Mouse (Mus musculus): Measurements from ENCODE around the gene Cacna1d. TPM values are rescaled to one million over a fixed set of nuclear protein-coding genes. Genes with fewer than 3 reads are reported as not detected.

Gene Cacna1d
- total and polyA plus RNA-seq, 3 experiments = not detected

DNA sequence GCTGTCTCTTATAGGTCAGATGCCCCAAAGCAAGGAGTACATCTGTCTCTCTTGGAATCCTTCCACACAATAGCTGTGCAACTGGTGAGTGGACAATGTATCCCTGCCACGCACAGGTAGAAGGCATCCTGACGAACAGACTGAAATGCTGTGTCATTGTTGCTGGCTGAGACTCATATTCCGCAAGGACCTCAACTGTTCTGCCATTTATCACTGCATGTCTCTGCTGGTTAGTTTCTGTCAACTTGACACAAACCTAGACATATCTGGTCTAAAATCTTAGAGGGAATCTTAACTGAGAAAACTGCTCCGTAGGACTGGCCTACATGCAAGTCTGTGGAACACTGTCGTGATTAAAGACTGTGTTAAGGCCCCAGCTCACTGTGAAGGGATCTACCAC, 246.5 kb downstream of the Cacna1d start:
- H3K4me3 ChIP-seq (ENCODE audit: control insufficient read depth in 1 of 2, insufficient read depth in 1 of 2, low read depth in 2 of 2, low read length in 2 of 2) = no peak overlapping the region
- no peak overlapping the region for H3K27ac ChIP-seq (ENCODE audit: control insufficient read depth, low read depth, low read length)
- H3K9ac ChIP-seq (ENCODE audit: control insufficient read depth, low read depth, low read length, poor library complexity, severe bottlenecking) = no peak overlapping the region
- H3K79me2 ChIP-seq (ENCODE audit: control insufficient read depth, insufficient read depth, low read length, poor library complexity) = no peaks in the 10 kb centered on the region
- TF ChIP-seq GABPA (IDR thresholded peaks at IDR 0.05; ENCODE audit: low read depth, low read length) = no peak
- TF ChIP-seq TBP (IDR thresholded peaks at IDR 0.05; ENCODE audit: low read depth, low read length) = no peak
- no peak for TF ChIP-seq BHLHE40 (IDR thresholded peaks at IDR 0.05; ENCODE audit: borderline replicate concordance, low read depth, low read length)
- TF ChIP-seq ZMIZ1 (IDR thresholded peaks at IDR 0.05; ENCODE audit: low read depth, low read length) = no peak
- TF ChIP-seq USF2 (IDR thresholded peaks at IDR 0.05; ENCODE audit: borderline replicate concordance in 1 of 2, insufficient read depth in 1 of 2, low read depth in 1 of 2, low read length in 2 of 2) = no peak
- TF ChIP-seq ELF1 (IDR thresholded peaks at IDR 0.05; ENCODE audit: low read depth, low read length) = no peak
- TF ChIP-seq SMC3 (IDR thresholded peaks at IDR 0.05; ENCODE audit: low read depth, low read length) = no peak
- no peak for TF ChIP-seq E2F4 (IDR thresholded peaks at IDR 0.05; ENCODE audit: borderline replicate concordance, low read depth, low read length)
- no peak for TF ChIP-seq RAD21 (IDR thresholded peaks at IDR 0.05; ENCODE audit: low read depth, low read length)
- TF ChIP-seq MAX (IDR thresholded peaks at IDR 0.05; ENCODE audit: low read length) = no peak
- no peak for TF ChIP-seq TCF12 (IDR thresholded peaks at IDR 0.05; ENCODE audit: low read depth, low read length)
- TF ChIP-seq ZNF384 (IDR thresholded peaks at IDR 0.05; ENCODE audit: low read depth, low read length) = no peak
- no peak for TF ChIP-seq NRF1 (IDR thresholded peaks at IDR 0.05; ENCODE audit: insufficient read depth, low read depth, low read length, poor library complexity, severe bottlenecking)
- TF ChIP-seq POLR2AphosphoS5 (IDR thresholded peaks at IDR 0.05; ENCODE audit: borderline replicate concordance, low read depth, low read length) = no peak
- H3K36me3 ChIP-seq (ENCODE audit: control insufficient read depth in 1 of 2, insufficient read depth in 2 of 2, low read length in 2 of 2) = no peaks in the 10 kb centered on the region
- no peaks in the 10 kb centered on the region for H3K4me1 ChIP-seq (ENCODE audit: control insufficient read depth in 1 of 2, insufficient read depth in 2 of 2, low read length in 2 of 2)
- DNase-seq (ENCODE audit: low read depth, low spot score) = no peak
- H3K27me3 ChIP-seq (ENCODE audit: control insufficient read depth in 1 of 2, insufficient read depth in 2 of 2, low read length in 2 of 2) = no peaks in the 10 kb centered on the region; a peak in 1 of 4 replicates
- no peaks in the 10 kb centered on the region for H3K9me3 ChIP-seq (replicated peaks; ENCODE audit: insufficient read depth, low read length)

DNA sequence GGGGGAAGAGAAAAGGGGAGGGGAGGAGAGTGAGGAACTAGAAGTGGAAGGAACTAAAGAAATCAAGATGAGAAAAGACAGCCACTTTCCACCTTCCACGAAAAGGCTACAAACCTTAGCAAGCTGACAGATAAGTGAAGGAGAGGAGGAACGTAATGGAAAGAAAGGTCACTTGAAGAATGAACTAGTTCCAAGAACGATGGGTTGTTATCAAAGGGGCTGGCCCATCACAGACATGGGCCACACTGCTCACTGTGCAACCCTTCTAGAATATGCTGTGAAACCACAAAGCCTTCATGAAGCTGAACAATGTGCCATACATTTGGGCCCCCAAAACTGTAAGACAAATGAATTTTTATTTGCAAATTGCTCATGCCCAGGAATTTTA, 248.4 kb downstream of the Cacna1d start:
- H3K79me2 ChIP-seq (ENCODE audit: control insufficient read depth, insufficient read depth, low read length, poor library complexity) = no peaks in the 10 kb centered on the region
- no peaks in the 10 kb centered on the region for H3K36me3 ChIP-seq (ENCODE audit: control insufficient read depth in 1 of 2, insufficient read depth in 2 of 2, low read length in 2 of 2)
- no peak overlapping the region for H3K4me3 ChIP-seq (ENCODE audit: control insufficient read depth in 1 of 2, insufficient read depth in 1 of 2, low read depth in 2 of 2, low read length in 2 of 2)
- no peak overlapping the region for H3K27ac ChIP-seq (ENCODE audit: control insufficient read depth, low read depth, low read length)
- no peak for DNase-seq (ENCODE audit: low read depth, low spot score)
- H3K9me3 ChIP-seq (replicated peaks; ENCODE audit: insufficient read depth, low read length) = no peaks in the 10 kb centered on the region
- H3K27me3 ChIP-seq (ENCODE audit: control insufficient read depth in 1 of 2, insufficient read depth in 2 of 2, low read length in 2 of 2) = no peaks in the 10 kb centered on the region; a peak in 1 of 4 replicates
- H3K9ac ChIP-seq (ENCODE audit: control insufficient read depth, low read depth, low read length, poor library complexity, severe bottlenecking) = no peak overlapping the region
- H3K4me1 ChIP-seq (ENCODE audit: control insufficient read depth in 1 of 2, insufficient read depth in 2 of 2, low read length in 2 of 2) = no peaks in the 10 kb centered on the region
- TF ChIP-seq UBTF (IDR thresholded peaks at IDR 0.05; ENCODE audit: borderline replicate concordance, insufficient read depth, low read depth, low read length) = no peak
- no peak for TF ChIP-seq TBP (IDR thresholded peaks at IDR 0.05; ENCODE audit: low read depth, low read length)
- TF ChIP-seq JUND (IDR thresholded peaks at IDR 0.05; ENCODE audit: low read depth, low read length) = no peak
- TF ChIP-seq MYB (IDR thresholded peaks at IDR 0.05; ENCODE audit: low read depth, low read length) = no peak
- TF ChIP-seq POLR2AphosphoS5 (IDR thresholded peaks at IDR 0.05; ENCODE audit: borderline replicate concordance, low read depth, low read length) = no peak
- TF ChIP-seq ZKSCAN1 (IDR thresholded peaks at IDR 0.05; ENCODE audit: low read depth, low read length) = no peak
- no peak for TF ChIP-seq CHD1 (IDR thresholded peaks at IDR 0.05; ENCODE audit: low read depth, low read length)
- TF ChIP-seq POLR2AphosphoS2 (IDR thresholded peaks at IDR 0.05; ENCODE audit: low read length) = no peak
- TF ChIP-seq MYC (IDR thresholded peaks at IDR 0.05; ENCODE audit: low read depth, low read length) = no peak
- no peak for TF ChIP-seq POLR2A (IDR thresholded peaks at IDR 0.05; ENCODE audit: control insufficient read depth in 1 of 2, insufficient read depth in 1 of 2, low read depth in 1 of 2, low read length in 2 of 2, poor library complexity in 1 of 2)
- no peak for TF ChIP-seq ZC3H11A (IDR thresholded peaks at IDR 0.05; ENCODE audit: low read depth, low read length)
- TF ChIP-seq CHD2 (IDR thresholded peaks at IDR 0.05; ENCODE audit: low read length) = no peak
- TF ChIP-seq ZNF384 (IDR thresholded peaks at IDR 0.05; ENCODE audit: low read depth, low read length) = no peak
- TF ChIP-seq MXI1 (IDR thresholded peaks at IDR 0.05; ENCODE audit: low read depth, low read length) = no peak
- TF ChIP-seq GATA1 (IDR thresholded peaks at IDR 0.05; ENCODE audit: low read depth, low read length) = no peak
- TF ChIP-seq HCFC1 (IDR thresholded peaks at IDR 0.05; ENCODE audit: low read depth, low read length) = no peak
- no peak for TF ChIP-seq USF2 (IDR thresholded peaks at IDR 0.05; ENCODE audit: borderline replicate concordance in 1 of 2, insufficient read depth in 1 of 2, low read depth in 1 of 2, low read length in 2 of 2)
- no peak for TF ChIP-seq MAFK (IDR thresholded peaks at IDR 0.05; ENCODE audit: borderline replicate concordance, low read depth, low read length)
- TF ChIP-seq NRF1 (IDR thresholded peaks at IDR 0.05; ENCODE audit: insufficient read depth, low read depth, low read length, poor library complexity, severe bottlenecking) = no peak
- no peak for TF ChIP-seq NELFE (IDR thresholded peaks at IDR 0.05; ENCODE audit: low read depth, low read length)

Data from MEL (cell line).